Mouse (Mus musculus) G1E (cell line): ENCODE results near the gene Gm44596. TPM values are rescaled to one million over a fixed set of nuclear protein-coding genes. Genes with fewer than 3 reads are reported as not detected.
A peak's percentile ranks its signal among the peaks of the same experiment; 100 is the strongest.

Experiments used
- ATAC-seq: 2 replicates; pipeline ENCODE4 v1.8.0; 2016; ENCODE audit warnings: mild to moderate bottlenecking; ENCODE audit not compliant: insufficient number of reproducible peaks, poor library complexity, low FRiP score, severe bottlenecking; ENCODE audit errors: extremely low read depth
- DNase-seq: peaks from one replicate; pipeline ENCODE4 v3.0.0; 2012; ENCODE audit warnings: low spot score
- H3K27me3 ChIP-seq: 2 replicates; pipeline ENCODE4 v1.6.1; 2012; ENCODE audit warnings: mild to moderate bottlenecking, low read length, inconsistent platforms; ENCODE audit not compliant: insufficient read depth
- H3K36me3 ChIP-seq: replicated peaks from 2 replicates; pipeline ENCODE3; 2012; ENCODE audit warnings: mild to moderate bottlenecking, inconsistent platforms
- H3K4me1 ChIP-seq: 2 replicates; pipeline ENCODE4 v1.6.1; 2012; ENCODE audit warnings: low read depth, low read length, inconsistent platforms, mixed read lengths; ENCODE audit not compliant: insufficient read depth
- H3K4me3 ChIP-seq: 2 replicates; pipeline ENCODE4 v1.5.1; 2012; ENCODE audit warnings: low read depth, mild to moderate bottlenecking, inconsistent platforms, low read length, moderate library complexity, mixed read lengths
- H3K9me3 ChIP-seq: replicated peaks from 2 replicates; pipeline ENCODE4 v1.6.1; 2012; ENCODE audit warnings: inconsistent platforms
- CTCF ChIP-seq: IDR thresholded peaks from 2 replicates; pipeline ENCODE4 v1.5.1; 2012; ENCODE audit warnings: low read depth, low read length, inconsistent platforms, mixed read lengths
- GATA1 ChIP-seq: IDR thresholded peaks from 2 replicates; pipeline ENCODE4 v1.6.1; 2012; ENCODE audit warnings: borderline replicate concordance, low read length, inconsistent platforms, mixed read lengths
- GATA2 ChIP-seq: IDR thresholded peaks from 2 replicates; pipeline ENCODE4 v1.6.1; 2012; ENCODE audit warnings: low read depth, low read length, inconsistent platforms, borderline replicate concordance
- POLR2AphosphoS5 ChIP-seq: IDR thresholded peaks from 2 replicates; pipeline ENCODE4 v1.6.1; 2012; ENCODE audit warnings: low read depth, low read length, inconsistent platforms; ENCODE audit not compliant: insufficient replicate concordance
- TAL1 ChIP-seq: conservative IDR thresholded peaks from 2 replicates; pipeline ENCODE4 v1.6.1; 2012; ENCODE audit warnings: low read depth, low read length, inconsistent platforms, mixed read lengths
- polyA plus RNA-seq: library from polyadenylated mRNA; stranded (reverse); fragments of >175 nt; gene quantifications from 2 replicates; pipeline ENCODE4 v1.2.3, GENCODE M21; 2012
- total RNA-seq, 2 experiments: library from RNA; stranded (forward) in 1 of 2; stranded (reverse) in 1 of 2; fragments of 200-1000 nt in 1 of 2; fragments of >200 nt in 1 of 2; fragmentation: Nextera tagmentation in 1 of 2; gene quantifications; 2 replicates each; pipeline ENCODE4 v1.2.3; 2014 to 2017

Gm44596 gene
- total and polyA plus RNA-seq, 3 experiments = not detected

DNA sequence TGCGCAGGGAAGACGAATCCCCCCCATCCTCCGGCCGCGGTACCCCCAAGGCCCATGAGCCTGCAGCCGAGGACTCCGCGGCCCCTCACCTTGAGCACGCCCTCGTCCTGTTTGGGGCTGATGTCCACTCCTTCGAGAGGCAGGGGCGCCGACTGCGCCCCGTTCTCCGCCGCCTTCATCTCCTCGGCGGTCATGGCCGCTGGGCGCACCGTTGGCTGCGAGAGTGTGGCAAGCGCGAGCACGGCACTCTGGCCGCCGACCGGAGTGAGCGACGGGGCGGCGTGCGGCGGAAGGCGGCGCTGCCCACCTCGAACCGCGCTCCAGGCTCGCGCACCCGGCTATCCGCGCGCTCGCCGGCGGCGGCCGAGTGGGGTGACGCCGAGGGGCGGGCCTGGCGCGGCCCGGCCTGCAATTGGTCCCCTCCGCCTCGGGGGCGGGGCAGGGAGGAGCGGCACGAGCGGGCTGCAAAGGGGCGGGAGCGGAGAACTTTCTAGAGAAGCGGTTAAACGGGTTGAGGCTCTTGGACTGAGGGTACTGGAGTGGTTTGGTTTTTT, 63.1 kb downstream of the Gm44596 start, which contains the start of gene Fkbp4:
Fkbp4 (minus strand) TSS at position 361 of the 554 bp plus-strand sequence.
- TF ChIP-seq GATA2 (no peak), POLR2AphosphoS5 (no peak), GATA1 (no peak), CTCF (no peak), TAL1 (no peak)
- H3K27me3 ChIP-seq = no peaks in the 10 kb centered on the region
- ATAC-seq (peak; percentile 73), DNase-seq (peak; percentile 94)
- H3K4me1 ChIP-seq = peaks cover 42% of the 10 kb centered on the region
- peak within 1 kb of the TSS; percentile 97 for H3K4me3 ChIP-seq
- H3K9me3 ChIP-seq = no peaks in the 10 kb centered on the region
- H3K36me3 ChIP-seq = peaks cover 39% of the 10 kb centered on the region

GRCm38 (mm10) chr6:128438871-128439341, 63.6 kb downstream of the Gm44596 start:
- H3K9me3 ChIP-seq = no peaks in the 10 kb centered on the region
- DNase-seq = no peak
- no peak for TF ChIP-seq POLR2AphosphoS5
- TF ChIP-seq CTCF = no peak
- TF ChIP-seq GATA2 = no peak
- no peak for TF ChIP-seq GATA1
- TF ChIP-seq TAL1 = no peak

DNA sequence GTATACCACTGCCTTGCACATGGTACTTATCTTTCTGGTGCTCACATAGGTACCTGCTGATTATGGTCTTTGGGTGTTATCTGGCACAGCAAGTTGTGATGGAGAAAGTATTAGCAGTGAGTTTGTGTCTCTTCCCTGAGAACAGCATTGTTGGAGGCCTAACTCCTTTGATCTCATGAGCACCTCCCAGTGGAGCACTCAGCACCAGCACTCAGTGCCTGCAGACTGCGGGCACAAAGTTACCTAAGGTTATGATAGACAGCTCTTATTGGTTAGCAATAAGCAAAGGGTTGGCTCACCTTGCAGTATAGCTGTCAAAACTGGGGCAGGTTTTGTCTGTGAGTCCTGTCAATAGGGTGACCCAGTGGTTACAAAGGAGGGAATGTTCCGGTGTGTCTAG, 64.9 kb downstream of the Gm44596 start:
- H3K27me3 ChIP-seq = no peaks in the 10 kb centered on the region
- ATAC-seq (no peak), DNase-seq (no peak)
- H3K4me1 ChIP-seq = peaks cover 27% of the 10 kb centered on the region
- H3K36me3 ChIP-seq = peaks cover 21% of the 10 kb centered on the region
- no peaks in the 10 kb centered on the region for H3K9me3 ChIP-seq
- H3K4me3 ChIP-seq = no peak overlapping the region
- TF ChIP-seq GATA2 (no peak), POLR2AphosphoS5 (no peak), CTCF (no peak), TAL1 (no peak), GATA1 (no peak)

More at GRCm38 (mm10) chr6:128438871-128439341, 63.6 kb downstream of the Gm44596 start:
- peak overlapping the region; percentile 97 for H3K4me3 ChIP-seq
- H3K36me3 ChIP-seq = peaks cover 34% of the 10 kb centered on the region
- 0 out of 2 replicates have a peak, but pooled peaks have one; percentile 0 for ATAC-seq
- peaks cover 37% of the 10 kb centered on the region for H3K4me1 ChIP-seq
- no peaks in the 10 kb centered on the region for H3K27me3 ChIP-seq

GRCm38 (mm10) chr6:128445761-128446535, 70.6 kb downstream of the Gm44596 start:
- H3K36me3 ChIP-seq = no peaks in the 10 kb centered on the region
- ATAC-seq (no peak; the same call in 1 of the 2 replicates), DNase-seq (no peak)
- no peaks in the 10 kb centered on the region for H3K9me3 ChIP-seq
- TF ChIP-seq CTCF (no peak), POLR2AphosphoS5 (no peak), TAL1 (no peak), GATA2 (no peak), GATA1 (no peak)
- no peaks in the 10 kb centered on the region for H3K27me3 ChIP-seq
- no peak overlapping the region for H3K4me3 ChIP-seq
- H3K4me1 ChIP-seq = no peaks in the 10 kb centered on the region

DNA sequence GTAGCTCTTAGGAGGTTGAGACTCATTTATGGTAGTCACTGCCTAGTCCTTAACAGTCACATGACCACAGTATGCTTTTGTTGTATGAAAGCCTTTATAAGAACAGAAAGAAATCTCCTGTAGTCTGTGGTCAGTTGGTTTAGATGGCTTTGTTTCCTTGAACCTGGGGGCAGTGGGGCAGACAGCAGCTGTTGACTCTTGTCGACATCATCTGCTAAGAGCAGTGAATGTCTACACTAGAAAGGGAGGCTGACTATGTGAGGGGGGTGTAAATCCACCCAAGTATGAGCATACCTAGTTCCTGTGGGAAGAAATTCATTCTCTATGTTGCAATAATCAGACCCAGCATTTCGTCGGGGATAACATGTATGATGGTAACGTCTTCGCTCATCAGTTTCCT, 71.8 kb downstream of the Gm44596 start:
- no peaks in the 10 kb centered on the region for H3K4me1 ChIP-seq
- DNase-seq (no peak), ATAC-seq (no peak)
- TF ChIP-seq TAL1 = no peak
- TF ChIP-seq CTCF = no peak
- no peak for TF ChIP-seq POLR2AphosphoS5
- TF ChIP-seq GATA2 = no peak
- TF ChIP-seq GATA1 = no peak
- H3K4me3 ChIP-seq = no peak overlapping the region
- H3K27me3 ChIP-seq = no peaks in the 10 kb centered on the region
- no peaks in the 10 kb centered on the region for H3K9me3 ChIP-seq
- H3K36me3 ChIP-seq = no peaks in the 10 kb centered on the region
